Mouse (Mus musculus): ENCODE data around the gene 1700012B07Rik.

The 1700012B07Rik gene

DNA sequence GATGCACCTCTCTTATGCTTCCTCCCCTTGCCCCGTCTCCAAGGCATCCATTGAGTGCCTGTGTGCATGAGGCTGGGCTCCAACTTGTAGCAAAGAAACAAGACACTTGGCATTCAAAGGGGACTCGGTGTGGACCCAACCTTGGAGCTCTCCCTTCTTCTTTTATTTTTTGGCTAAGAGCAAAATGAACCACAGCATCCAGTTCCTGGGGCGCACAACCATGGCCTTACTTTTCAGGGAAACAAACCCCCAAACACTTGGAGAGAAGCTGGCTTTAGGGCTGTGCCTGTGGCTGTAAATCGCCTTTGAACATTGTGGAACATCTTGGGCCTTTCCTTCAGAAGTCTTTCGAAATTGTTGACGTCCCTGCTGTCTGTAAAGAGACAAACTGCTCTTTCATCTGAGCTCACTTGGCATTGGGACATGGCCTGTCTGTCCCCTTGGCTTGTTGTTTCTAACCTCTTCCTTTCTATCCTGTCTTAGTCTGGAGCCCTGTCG, 73.7 kb downstream of the 1700012B07Rik start:
- DNase-seq (ENCODE audit: extremely low spot score, low read depth, low spot score): no peak

DNA sequence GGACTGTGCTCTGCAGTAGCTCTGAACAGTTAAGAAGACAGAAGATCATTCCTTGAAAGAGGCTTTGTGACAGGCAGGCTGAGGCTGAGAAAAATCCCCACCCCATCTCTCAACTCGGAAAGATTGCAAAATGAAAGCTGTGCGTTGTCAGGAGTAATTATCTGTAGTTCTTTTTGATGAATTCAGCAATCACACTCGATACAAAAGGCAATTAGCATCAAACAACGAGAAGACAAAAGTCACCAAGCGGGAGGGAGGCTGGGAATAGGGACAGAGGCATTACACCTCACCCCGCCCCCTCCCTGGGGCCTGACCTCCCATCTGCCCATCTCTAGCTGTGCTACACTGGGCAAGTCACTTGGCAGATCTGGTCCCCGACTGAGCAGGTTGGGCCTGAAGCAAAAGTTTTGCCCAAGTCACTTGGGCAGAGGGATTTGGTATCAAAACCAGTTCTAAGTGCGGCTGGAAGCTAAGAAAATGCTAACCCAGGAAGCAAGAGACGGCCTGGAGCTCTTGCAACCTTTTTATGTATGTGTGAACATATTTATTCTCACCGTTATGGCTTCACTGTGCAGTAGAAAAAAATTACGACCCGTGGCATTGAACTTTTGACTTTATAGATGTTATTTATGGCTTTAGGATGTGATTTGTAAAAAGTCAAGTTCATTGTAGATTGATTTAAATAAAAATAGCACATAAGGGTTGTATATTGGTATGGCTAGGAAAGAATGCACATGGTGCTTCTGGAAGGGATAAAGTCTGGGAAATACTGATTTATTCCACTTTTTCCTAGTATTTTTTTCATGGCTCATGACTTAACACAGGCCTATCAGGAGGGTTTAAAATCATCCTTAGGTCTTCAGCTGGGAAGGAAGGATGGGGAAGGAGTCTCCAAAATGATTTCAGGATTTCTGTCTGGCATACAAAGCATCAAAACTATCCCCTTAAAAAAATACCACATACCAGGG, 75.9 kb downstream of the 1700012B07Rik start:
- DNase-seq (ENCODE audit: extremely low spot score, low read depth, low spot score): no peak

DNA sequence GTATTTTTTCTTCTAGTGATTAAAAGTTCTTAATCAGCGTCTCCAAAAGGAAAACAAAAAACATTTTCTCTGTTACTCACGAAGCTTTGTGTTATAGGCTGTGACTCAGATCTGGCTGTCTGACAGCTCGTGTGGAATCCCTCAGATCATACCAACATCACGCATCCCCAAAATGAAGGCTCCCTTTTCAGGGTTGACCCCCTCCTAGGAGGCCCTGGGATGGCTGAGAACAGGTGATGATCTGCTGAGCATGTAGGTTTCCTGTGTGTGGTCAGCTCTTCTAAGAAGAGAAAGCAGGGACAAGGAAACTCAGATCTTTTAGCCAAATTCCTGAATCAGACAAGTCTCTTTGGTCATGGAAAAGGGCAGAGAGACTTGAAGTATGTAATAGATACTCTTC, 82.6 kb downstream of the 1700012B07Rik start:
- DNase-seq (ENCODE audit: extremely low spot score, low read depth, low spot score): no peak

DNA sequence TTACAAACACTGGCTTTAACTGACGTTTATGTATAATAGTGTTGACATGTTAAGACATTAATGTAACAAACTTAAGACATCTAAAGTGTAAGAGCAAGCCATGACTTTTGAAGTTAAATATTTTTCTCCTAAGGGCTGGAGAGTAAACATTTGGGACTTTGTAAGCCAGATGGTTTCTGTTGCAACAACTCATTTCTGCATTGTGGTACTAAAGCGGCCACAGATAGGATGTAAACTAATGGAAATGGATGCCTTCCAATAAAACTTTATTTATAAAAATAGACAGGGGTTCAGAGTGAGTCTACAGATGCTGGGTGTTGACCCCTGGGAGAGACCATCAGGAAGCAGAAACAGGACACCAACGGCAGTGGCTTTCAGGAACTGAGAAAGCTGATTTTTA, 89.9 kb downstream of the 1700012B07Rik start:
- DNase-seq (ENCODE audit: extremely low spot score, low read depth, low spot score): no peak

Measured in hindlimb bud, embryonic 11.5 days (tissue).